Mouse (Mus musculus): ENCODE measurements around the gene Tnfsf10.
A peak's percentile ranks its signal among the peaks of the same experiment; 100 is the strongest.

Gene Tnfsf10

DNA sequence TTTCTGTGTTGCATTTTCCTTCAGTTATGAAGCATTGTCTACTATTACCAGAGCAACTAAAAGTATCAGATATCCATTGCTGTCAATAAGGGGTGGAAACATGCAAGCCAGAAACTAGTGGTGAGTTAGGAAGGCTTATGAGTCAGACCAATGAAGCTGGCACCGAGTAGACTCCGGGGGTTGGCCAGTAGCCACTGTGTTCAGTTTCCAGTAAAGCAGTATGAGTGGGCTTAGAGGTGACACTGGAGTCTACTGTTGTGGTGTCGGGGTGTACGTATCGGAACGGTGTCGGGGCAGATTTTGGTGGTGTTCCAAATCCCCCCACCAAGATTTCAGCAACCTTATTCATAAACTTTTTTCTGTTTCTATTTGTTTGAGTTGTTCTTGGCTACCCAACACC is 5.9 kb upstream of the Tnfsf10 start:
- DNase-seq: no peak

DNA sequence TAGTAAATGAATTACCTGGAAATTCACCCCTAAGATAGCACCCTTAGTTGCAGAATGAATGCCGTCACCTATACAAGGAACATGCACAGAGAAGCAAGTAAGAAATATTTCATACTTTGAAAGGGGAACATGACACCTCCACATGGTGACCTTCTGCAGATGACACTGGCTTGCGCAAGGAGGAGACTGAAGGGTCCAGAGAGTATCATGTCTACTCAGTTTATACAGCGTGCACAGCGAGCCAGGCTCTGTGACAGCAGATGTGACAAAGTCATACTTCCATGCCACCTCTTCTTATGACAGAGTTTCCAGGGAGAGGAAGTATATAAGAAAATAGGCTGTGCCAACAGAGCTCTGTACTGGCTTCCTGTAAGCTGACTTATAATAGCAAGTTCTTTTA is 5.4 kb upstream of the Tnfsf10 start:
- no peak for DNase-seq

DNA sequence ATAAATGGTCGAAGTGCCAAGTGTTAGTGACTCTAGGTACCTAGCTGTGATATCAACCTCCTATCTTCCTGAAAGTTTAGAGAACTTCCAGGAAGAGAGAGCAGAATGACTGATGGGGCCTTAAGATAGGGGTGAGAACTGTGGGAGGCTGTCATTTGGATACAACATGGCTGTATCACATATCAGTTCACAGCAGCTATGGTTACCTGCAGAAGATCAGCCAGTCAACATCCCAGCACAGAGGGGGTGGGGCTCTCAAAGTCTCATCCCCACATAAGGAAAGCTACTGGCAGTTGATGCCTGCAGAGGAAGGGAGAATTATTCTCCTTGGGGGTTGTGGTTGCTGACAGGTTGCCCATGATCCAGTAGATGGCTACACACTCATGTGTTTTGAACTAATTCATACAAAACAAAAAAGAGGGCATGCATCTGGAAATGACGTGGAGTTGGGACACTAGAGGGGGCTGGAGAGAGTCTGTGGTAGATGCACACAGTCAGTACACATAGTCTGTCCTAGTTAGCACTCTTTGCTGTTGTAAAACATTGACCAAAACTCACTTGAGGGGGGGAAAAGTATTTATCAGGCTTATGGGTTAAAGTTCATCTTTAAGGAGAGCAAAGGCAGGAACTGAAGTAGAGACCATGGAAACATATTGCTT is 2.2 kb upstream of the Tnfsf10 start:
- DNase-seq: no peak

DNA sequence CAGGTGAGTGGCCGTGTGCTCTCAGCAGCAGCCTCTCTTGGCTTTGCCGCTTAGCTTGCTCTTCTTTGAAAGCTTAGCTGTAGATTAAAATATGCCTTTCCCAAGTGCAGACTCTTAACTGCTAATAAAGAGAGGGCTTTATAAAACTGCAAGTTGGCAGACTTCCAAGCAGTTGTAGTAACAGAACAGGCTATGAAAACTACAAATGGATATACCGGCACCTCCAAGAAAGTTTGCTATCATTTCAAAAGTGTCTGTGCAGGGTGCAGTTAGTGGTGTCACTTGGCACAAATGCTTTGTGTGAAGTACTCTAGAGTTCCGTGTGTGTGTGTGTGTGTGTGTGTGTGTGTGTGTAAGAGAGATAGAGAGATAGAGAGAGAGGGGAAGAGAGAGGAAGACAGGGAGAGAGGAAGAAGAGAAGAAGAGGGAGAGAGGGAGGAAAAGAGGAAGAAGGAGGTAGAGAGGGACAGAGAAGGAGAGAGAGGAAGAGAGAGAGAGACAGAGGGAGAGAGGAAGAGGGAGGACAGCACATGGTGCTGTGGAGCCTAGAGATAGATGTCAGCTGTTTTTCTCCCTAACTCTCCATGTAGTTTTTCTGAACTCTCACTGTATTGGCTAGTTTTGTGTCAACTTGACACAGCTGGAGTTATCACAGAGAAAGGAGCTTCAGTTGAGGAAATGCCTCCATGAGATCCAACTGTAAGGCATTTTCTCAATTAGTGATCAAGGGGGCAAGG is 628 bp downstream of the Tnfsf10 start:
- DNase-seq: no peak

DNA sequence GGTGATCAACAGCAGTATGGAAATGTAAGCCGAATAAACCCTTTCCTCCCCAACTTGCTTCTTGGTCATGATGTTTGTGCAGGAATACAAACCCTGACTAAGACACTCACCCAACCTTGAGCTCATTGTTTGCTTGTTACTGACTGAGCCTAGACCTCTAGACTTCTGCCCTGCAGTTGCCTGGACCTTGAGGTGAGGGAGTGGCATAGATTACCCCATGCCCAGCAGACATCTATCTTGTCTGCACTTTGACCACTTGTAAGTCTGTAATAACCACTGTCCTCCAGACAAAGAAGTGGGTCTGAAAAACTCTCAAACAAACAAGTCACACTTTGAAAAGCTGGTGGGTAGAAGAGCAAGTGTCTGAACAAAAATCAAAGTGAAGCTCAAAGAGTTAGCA is 2.8 kb downstream of the Tnfsf10 start:
- DNase-seq: no peak

DNA sequence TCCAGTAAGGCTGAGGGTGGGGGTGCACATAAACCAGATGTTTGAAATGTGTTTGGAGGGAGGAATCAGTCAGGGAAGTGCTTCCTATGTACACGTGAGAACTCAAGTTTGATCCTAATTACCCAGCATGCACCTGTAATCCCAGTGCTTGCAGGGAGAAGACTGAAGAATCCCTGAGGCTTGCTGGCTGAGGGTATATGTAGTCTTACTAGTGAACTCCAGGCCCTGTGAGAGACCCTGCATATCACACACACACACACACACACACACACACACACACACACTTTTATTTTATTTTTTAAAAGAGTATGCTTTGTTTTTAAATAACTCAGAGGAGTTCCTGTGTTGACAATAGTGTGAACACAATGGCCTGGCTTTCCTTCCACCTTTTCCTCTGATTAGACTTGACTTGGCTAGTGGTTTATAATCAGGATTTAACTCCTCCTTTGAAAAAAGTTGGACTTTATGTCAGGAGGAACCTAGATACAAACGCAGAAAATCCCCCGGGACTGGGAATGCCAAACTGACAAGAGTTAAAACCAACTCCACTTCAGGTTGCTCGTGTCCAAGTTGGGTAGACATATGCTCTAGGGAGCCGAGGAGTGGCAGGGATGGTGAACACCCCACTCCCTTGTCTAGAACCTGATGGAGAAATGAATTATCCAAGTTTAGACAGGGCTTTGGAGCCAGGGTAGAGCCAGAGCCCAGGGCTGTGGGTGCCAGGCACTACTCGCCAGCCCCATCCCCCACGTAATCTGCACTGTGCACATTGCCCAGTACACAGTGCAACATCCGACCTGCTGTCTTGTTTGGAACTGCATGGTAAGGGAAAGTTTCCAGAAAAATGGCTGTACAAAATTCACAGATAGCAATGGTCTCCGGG is 4.0 kb downstream of the Tnfsf10 start:
- DNase-seq: no peak

DNA sequence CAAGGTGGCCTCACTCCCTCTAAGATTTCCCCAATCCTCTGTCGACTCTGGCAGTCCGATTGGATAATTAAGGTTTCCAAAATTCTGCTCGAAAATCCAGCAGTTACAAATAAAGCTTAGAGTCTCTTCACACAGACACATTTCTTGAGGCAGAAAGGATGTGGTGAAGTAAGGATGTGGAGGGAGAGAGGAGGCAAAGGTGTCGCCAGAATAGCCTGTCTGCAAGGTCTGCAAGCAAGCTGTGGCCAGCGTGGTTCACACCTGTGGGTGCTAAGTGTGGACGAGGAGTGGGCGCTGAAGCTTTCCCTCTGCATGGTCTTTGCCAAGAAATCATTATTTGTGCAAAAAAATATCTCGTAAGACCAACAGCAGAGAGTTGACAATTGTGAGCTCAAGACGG is 5.8 kb downstream of the Tnfsf10 start:
- DNase-seq: no peak

DNA sequence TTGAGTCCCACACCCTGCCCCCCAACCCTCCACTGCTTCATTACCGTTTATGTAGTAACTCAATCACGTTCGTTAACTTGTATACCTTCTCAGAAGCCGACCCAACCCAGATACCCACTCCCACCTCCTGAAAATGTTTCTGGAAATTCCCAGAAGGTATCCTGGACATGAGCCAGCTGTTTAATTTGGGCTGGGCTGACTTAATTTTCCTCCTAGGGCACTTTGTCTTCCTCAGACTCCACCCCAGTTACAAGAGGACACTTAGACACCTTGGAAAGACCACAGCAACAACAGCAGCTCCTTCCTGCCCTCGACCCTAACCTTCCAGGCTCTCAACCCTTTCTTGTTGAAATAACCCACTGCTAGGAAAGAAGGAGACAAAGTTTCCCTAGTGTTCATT is 6.7 kb downstream of the Tnfsf10 start:
- no peak for DNase-seq

DNA sequence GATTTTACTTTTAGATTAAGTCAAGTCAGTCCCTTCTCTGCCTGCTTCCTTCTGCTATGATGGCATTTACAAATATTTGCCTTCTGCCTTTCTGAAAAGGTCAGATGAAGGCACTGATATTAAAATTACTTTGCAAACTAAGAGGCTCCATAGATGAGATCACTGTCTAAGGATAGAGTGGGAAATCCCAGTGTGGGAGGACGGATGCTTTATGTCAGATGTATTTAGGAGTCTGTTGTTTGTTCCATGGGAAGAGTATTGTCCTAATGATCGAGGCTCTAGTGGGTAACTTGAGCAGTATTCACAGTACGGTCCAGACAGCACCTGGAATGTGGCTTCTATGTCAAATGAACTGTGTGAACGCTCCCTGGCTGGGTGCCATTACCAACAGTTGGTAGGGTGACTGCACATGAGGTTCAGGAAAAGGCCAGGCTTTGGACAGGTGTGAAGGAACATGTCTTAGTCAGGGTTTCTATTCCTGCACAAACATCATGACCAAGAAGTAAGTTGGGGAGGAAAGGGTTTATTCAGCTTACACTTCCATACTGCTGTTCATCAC is 9.9 kb downstream of the Tnfsf10 start:
- DNase-seq: no peak

DNA sequence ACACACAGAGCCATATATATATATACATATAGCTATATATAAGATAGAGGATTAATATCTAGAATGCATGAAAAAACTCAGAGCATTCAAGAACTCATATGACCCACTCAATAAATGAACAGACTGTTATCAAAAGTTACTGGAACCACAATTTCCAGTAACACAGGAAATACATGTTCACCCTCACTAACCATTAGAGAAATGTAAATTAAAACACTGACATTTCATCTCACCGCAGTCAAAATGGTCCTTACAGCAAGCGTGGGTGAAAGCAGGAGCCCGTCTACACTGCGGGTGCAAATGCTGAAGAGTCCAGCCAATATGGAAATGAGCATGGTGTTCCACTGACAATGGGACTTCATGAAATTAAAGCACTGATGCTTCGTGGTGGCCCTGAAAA is 13.9 kb downstream of the Tnfsf10 start:
- DNase-seq: no peak

DNA sequence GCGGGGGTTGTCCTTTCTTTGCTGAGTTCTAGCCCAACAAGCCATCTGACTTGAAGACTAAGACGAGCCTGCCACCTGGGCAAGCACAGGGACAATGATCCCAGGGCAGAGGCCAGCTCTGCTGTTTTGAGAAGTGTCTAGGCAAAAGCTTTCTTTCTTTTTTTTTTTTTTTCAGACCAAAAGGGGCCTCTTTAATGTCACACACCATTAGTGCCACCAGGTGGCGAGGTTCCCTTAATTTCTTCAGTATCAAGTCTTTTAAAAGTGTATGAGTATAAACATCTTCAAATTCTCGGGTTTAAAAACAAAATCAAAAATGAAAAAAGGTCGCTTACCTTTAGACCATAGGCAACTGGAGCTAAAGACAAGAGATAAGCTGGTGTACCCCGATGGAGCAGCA is 21.6 kb downstream of the Tnfsf10 start:
- no peak for DNase-seq

DNA sequence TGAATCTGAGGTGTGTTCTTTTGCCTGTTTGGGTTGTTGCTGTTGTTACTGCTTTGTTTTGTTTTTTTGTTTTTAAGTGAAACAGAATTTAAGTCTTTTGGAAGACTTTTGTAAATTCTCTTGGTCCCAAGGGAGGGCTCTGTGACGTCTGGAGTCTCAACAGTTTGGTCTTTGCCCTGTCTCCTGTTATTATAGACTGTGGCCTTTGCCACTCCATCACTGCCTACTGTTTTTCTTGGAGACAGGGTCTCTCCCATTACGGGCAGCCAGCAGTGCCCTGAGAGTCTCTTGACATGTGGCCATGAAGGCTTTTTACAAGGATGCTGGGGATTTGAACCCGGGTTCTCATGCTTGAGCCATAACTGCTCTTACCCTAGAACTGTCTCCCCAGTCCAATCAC is 22.1 kb downstream of the Tnfsf10 start:
- DNase-seq: no peak

DNA sequence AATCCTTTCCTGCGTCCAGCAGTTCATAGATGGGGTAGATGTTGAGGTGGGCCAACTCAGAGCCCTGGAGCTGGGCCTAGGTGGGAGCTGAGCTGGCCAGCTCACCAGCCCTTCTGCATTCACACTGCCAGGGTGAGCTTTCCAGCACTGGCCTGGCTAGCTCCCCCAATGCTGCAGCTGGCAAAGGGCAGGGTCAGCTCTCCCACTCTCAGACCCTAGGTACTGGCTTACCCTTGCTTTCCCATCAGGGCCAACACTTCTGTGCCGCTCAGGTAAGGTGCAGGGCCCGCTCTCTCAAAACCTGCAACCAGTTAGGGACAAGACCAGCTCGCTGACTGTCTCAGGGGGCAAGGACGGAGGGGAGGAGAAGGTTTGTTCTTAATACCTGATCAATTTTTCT is 23.9 kb downstream of the Tnfsf10 start:
- no peak for DNase-seq

DNA sequence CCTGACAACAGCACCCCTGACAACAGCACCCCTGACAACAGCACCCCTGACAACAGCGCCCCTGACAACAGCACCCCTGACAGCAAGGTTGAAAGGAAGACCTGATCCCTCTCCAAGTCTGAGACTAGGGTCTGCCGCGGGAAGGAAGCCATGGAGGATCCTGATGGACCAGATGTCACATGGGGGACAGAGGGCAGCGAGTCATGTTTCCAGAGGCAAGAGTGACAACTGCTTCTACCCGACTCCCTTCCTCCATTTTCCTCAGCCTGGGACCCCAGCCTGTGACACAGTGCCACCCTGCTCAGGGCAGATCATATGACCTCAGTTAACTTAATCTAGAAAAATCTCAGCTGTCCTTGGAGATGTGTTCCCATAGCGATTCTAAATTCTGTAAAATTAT is 25.6 kb downstream of the Tnfsf10 start:
- no peak for DNase-seq

DNA sequence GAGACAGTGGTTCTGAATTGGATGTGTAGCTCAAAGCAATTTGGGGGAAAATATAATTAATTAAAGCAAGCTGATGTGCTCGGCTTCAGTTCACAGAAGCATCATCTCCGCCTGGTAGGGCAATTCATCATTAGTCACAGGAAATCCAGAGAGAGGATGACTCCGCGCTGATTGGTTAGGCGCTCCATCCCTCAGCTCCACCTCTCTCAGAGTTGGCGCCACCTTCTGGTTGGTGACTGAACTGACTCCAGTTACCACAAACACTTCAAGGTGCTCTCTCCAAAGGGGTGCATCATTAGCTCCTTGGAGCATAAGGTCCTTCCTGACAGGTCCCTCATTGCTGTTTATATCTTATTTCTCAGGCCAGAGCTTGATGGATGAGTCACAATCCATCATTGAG is 28.7 kb downstream of the Tnfsf10 start:
- peak; percentile 22 to 64 for DNase-seq

DNA sequence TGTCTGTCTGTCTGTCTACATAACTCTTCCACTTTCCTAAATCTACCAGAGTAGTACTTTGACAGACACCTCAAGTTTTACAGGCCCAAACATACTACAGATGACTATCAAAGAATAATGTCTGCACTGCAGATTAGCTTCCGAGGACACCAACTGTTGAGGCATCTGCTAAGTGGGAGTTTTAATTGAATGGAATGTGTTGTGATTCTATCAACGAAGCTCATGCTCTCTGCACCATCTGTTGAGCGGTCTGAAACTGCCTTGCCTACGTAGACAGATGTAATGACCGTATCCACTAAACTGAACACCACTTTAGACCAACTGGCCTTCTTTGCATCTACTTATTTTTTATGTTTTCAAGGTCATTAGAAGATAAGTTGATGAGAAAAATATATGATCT is 31.6 kb downstream of the Tnfsf10 start:
- no peak for DNase-seq

DNA sequence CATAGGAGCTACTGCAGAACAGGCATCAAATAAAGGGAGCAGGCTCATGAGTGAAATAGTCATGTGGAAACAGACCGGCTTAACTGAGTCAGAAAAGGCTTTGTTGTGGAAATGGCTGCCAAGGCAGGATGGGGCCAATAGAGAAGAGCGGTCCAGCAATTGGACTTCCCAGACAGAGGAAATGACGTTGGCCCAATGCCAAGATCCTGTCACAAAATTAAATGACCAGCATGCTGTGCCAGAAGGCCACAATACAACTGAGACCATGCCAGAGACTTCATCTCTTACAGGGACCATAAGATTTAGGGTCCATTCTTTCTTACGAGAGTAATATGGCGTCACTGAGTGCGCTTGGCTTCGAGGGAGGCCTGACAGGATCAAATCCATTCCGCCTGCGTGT is 34.3 kb downstream of the Tnfsf10 start:
- DNase-seq: no peak

DNA sequence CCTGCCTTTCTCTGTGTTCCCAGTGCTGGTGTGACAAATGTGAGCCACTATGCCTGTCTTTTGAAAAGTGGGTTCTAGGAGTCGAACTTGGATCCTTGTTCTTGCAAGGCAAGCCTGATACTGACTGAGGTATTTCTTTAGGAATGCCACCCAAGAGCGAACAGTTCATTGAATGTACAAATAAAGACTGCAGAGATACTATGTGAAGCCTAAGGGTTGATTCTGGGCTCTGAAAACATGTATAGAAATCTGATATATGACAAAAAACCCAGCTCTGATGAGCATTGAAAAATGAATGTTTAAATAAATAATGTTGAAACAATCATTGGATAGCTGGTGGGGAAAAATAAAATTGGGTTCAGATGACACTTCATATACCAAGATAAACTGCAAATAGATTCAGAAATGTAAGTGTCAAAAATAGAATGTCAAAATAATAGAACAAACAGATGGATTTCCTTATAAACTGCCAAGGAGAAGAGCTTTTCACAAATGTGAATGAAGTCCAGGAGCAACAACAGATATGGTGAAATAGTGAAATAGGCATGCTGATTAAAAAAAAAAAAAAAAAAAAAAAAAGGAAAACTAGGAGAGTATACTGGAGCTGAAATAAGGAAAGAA is 42.4 kb downstream of the Tnfsf10 start:
- DNase-seq: no peak

DNA sequence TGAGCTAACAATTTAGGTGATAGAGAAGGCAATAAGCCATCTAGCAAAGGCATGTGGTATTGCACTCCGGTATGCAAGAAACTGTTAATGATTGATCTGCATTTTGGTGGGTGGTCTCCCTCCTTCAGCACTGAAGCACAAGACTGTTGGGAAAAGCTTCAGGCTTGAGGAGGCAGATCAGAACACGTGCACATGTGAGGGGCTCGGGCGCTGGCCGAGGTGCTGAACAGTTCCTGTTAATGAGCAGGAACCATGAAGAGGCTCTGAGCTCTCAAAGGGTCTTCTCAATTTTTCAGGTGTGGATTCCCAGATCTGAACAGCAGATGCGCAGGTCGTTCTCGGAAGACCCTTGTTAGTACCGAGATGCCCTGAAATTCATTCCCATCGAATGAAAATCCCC is 53.3 kb downstream of the Tnfsf10 start:
- DNase-seq: no peak

DNA sequence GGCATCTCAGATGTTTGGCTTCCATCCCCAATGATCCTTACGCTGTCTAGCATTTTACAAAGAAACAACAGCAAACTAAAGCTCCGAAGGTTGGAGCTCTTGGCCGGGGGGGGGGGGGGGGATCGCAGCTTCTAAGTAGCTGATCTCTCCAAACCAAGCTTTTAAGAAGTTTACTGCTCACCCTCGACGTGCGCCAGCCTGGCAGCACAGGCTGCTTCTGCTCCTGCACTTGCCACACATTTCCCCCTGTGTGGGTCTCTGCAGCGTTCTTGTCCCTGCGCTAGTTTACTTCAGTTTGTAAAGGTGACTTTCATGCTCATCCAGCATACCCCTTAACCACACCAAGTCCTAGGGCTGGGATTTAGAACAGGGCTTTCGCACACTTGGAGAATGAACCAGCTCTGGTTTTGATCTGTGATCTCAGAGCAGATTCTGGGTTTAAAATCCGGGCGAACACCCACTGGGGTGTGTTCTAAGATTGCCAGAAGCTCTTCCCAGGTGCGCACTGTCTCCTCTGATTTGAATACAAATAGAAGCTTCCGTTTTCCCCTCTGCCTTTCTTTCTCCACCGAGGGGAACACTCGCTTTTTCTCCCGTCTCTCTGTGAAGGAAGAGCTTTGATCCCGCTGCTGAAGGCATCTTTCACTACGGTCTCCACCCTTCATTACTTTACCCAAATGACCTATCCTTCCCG is 53.9 kb downstream of the Tnfsf10 start:
- no peak for DNase-seq

DNA sequence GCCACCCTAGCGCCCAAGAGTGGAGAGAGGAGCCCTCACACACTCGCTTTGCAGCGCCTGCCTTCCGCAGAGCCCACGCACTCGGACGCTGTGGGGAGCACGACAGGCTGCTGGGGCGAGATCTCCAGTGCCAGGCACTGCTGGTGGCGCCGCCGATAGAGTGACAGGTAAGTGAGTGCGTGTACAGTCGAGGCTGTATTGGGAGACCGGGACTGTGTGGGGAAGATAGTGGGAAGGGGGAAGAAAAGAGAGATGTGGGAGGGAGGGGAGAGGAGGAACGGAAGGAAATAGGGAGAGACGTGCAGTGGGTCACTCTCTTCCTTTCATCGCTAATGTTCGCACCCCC is 54.4 kb downstream of the Tnfsf10 start, which contains the start of gene Ghsr:
Gene Ghsr, plus strand, starts transcription at position 76 of the 346 bp plus-strand sequence.
- no peak for DNase-seq
